Mouse (Mus musculus) G1E (cell line): ENCODE measurements around the gene Mtus2. TPM values are rescaled to one million over a fixed set of nuclear protein-coding genes. Genes with fewer than 3 reads are reported as not detected.
"Not testable (repeated sequence)": the region's sequence is repeated elsewhere in the genome, so short reads cannot be mapped to it uniquely, and the experiment has no call there.

Experiments
- ATAC-seq: 2 replicates; pipeline ENCODE4 v1.8.0; 2016; ENCODE audit warnings: mild to moderate bottlenecking; ENCODE audit not compliant: insufficient number of reproducible peaks, poor library complexity, low FRiP score, severe bottlenecking; ENCODE audit errors: extremely low read depth
- DNase-seq: peaks from one replicate; pipeline ENCODE4 v3.0.0; 2012; ENCODE audit warnings: low spot score
- H3K27me3 ChIP-seq: 2 replicates; pipeline ENCODE4 v1.6.1; 2012; ENCODE audit warnings: mild to moderate bottlenecking, low read length, inconsistent platforms; ENCODE audit not compliant: insufficient read depth
- H3K36me3 ChIP-seq: replicated peaks from 2 replicates; pipeline ENCODE3; 2012; ENCODE audit warnings: mild to moderate bottlenecking, inconsistent platforms
- H3K4me1 ChIP-seq: 2 replicates; pipeline ENCODE4 v1.6.1; 2012; ENCODE audit warnings: low read depth, low read length, inconsistent platforms, mixed read lengths; ENCODE audit not compliant: insufficient read depth
- H3K4me3 ChIP-seq: 2 replicates; pipeline ENCODE4 v1.5.1; 2012; ENCODE audit warnings: low read depth, mild to moderate bottlenecking, inconsistent platforms, low read length, moderate library complexity, mixed read lengths
- H3K9me3 ChIP-seq: replicated peaks from 2 replicates; pipeline ENCODE4 v1.6.1; 2012; ENCODE audit warnings: inconsistent platforms
- CTCF ChIP-seq: IDR thresholded peaks from 2 replicates; pipeline ENCODE4 v1.5.1; 2012; ENCODE audit warnings: low read depth, low read length, inconsistent platforms, mixed read lengths
- GATA1 ChIP-seq: IDR thresholded peaks from 2 replicates; pipeline ENCODE4 v1.6.1; 2012; ENCODE audit warnings: borderline replicate concordance, low read length, inconsistent platforms, mixed read lengths
- GATA2 ChIP-seq: IDR thresholded peaks from 2 replicates; pipeline ENCODE4 v1.6.1; 2012; ENCODE audit warnings: low read depth, low read length, inconsistent platforms, borderline replicate concordance
- POLR2AphosphoS5 ChIP-seq: IDR thresholded peaks from 2 replicates; pipeline ENCODE4 v1.6.1; 2012; ENCODE audit warnings: low read depth, low read length, inconsistent platforms; ENCODE audit not compliant: insufficient replicate concordance
- TAL1 ChIP-seq: conservative IDR thresholded peaks from 2 replicates; pipeline ENCODE4 v1.6.1; 2012; ENCODE audit warnings: low read depth, low read length, inconsistent platforms, mixed read lengths
- polyA plus RNA-seq: library from polyadenylated mRNA; stranded (reverse); fragments of >175 nt; gene quantifications from 2 replicates; pipeline ENCODE4 v1.2.3, GENCODE M21; 2012
- total RNA-seq, 2 experiments: library from RNA; stranded (forward) in 1 of 2; stranded (reverse) in 1 of 2; fragments of 200-1000 nt in 1 of 2; fragments of >200 nt in 1 of 2; fragmentation: Nextera tagmentation in 1 of 2; gene quantifications; 2 replicates each; pipeline ENCODE4 v1.2.3; 2014 to 2017

Gene Mtus2
- total and polyA plus RNA-seq, 3 experiments = 1.1 TPM; not detected in 2

DNA sequence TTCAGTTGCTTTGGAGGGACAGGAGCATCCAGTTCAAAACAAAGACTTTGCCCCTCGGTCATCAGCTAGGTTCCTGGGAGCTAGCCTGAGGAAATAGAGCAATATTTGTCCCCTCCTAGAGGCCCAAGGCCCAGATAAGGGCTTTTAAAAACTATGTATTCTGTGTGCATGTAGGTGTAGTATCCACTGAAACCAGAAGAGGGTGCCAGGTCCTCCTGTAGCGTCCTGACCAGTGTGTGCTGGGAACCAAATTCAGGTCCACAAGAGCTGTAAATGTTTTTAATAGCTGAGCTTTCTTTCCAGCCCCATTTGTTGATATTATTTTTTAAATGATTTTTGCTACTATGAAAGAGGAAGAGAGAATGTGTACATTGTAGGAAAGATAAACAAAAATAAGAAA lies 347.0 kb downstream of the Mtus2 start:
- no peak for TF ChIP-seq TAL1
- TF ChIP-seq POLR2AphosphoS5 = no peak
- no peak for TF ChIP-seq GATA2
- no peak for TF ChIP-seq GATA1
- no peak for TF ChIP-seq CTCF
- Histone ChIP-seq H3K27me3 (no peaks in the 10 kb centered on the region), H3K4me1 (no peaks in the 10 kb centered on the region), H3K4me3 (no peak overlapping the region), H3K36me3 (no peaks in the 10 kb centered on the region), H3K9me3 (peaks cover 59% of the 10 kb centered on the region)
- ATAC-seq = no peak
- no peak for DNase-seq

DNA sequence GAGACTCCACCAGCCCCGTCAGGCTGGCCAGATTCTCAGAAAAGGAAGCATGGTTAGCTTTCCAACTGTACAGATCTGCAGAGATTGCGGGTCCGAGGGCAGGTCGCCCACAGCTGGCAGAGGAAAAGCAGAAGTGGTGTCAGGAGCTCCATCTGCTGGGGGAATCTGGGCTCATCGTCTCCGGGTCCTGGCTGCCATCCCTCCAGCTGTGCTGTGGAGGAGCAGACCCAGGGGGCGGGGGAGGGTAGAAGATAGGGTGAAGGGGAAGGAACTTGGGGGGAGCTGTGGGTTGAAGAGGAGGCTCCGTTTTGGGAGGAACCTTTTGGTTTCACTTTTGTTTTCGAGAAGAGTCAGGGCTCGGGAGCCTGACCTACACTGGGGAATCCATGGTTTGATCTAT lies 353.7 kb downstream of the Mtus2 start:
- peaks cover 47% of the 10 kb centered on the region for H3K9me3 ChIP-seq
- no peaks in the 10 kb centered on the region for H3K4me1 ChIP-seq
- no peaks in the 10 kb centered on the region for H3K36me3 ChIP-seq
- DNase-seq = no peak
- no peak overlapping the region for H3K4me3 ChIP-seq
- no peaks in the 10 kb centered on the region for H3K27me3 ChIP-seq
- ATAC-seq = no peak
- TF ChIP-seq GATA1 = no peak
- TF ChIP-seq POLR2AphosphoS5 = no peak
- no peak for TF ChIP-seq GATA2
- no peak for TF ChIP-seq TAL1
- no peak for TF ChIP-seq CTCF

- TF ChIP-seq TAL1 (no peak), GATA1 (no peak), CTCF (no peak), POLR2AphosphoS5 (no peak), GATA2 (no peak)
- ATAC-seq (no peak), DNase-seq (no peak)
- Histone ChIP-seq H3K36me3 (no peaks in the 10 kb centered on the region), H3K4me3 (no peak overlapping the region), H3K27me3 (no peaks in the 10 kb centered on the region), H3K4me1 (no peaks in the 10 kb centered on the region), H3K9me3 (peaks cover 42% of the 10 kb centered on the region)
Observed at GRCm38 (mm10) chr5:148312443-148312842, 355.3 kb downstream of the Mtus2 start.

DNA sequence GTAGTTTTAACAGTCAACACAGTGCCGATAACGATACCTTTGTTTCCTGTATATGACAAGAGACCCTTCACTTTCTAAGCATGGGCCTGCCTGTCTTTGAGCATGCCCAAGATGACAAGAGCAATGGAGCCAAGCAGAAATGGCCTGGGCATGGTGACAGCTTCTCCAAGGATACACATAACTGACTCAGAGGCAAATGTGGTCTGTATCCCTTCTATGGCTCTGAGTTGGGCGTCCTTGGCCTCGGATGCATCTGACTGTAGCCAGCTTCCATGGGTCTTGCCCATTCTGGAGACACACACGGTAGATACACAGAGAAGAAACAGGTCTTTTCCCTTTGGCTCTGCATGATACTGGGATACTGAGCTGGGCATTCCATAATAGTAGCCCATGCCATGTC lies 357.8 kb downstream of the Mtus2 start:
- no peak overlapping the region for H3K4me3 ChIP-seq
- H3K9me3 ChIP-seq = peaks cover 37% of the 10 kb centered on the region
- H3K4me1 ChIP-seq = no peaks in the 10 kb centered on the region
- ATAC-seq (no peak), DNase-seq (no peak)
- no peak for TF ChIP-seq GATA2
- no peaks in the 10 kb centered on the region for H3K27me3 ChIP-seq
- no peaks in the 10 kb centered on the region for H3K36me3 ChIP-seq

- no peaks in the 10 kb centered on the region; the same call in 1 of the 2 replicates for H3K9me3 ChIP-seq
- DNase-seq (peak; percentile 27), ATAC-seq (peak; percentile 84)
- peaks cover 31% of the 10 kb centered on the region for H3K36me3 ChIP-seq
- no peaks in the 10 kb centered on the region for H3K4me1 ChIP-seq
- TF ChIP-seq CTCF = peak; percentile 96
- no peak for TF ChIP-seq POLR2AphosphoS5
- H3K4me3 ChIP-seq = no peak overlapping the region
- no peaks in the 10 kb centered on the region for H3K27me3 ChIP-seq
Observed at GRCm38 (mm10) chr5:148325317-148325885, 368.3 kb downstream of the Mtus2 start.

DNA sequence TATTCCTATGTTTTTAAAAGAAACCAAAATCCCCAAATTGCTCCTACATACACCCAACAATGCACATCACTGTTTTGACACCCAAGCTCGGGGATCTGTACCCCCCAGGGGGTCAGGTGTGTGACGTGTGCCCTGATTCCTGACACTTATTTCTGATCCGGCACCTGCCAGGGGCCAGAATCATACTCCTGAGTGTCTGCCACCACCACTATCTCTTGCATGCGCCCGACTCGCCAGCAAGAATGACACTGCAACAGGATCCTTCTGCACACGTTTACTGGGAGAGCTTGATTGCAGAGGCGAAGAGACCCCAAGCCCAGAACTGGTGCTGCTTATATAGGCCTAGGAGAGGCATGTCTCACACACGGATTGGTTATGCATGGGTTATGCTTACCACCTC lies 369.2 kb downstream of the Mtus2 start:
- H3K36me3 ChIP-seq = peaks cover 39% of the 10 kb centered on the region
- not testable (repeated sequence) for H3K4me3 ChIP-seq, DNase-seq, H3K9me3 ChIP-seq, H3K27me3 ChIP-seq, ATAC-seq, H3K4me1 ChIP-seq

DNA sequence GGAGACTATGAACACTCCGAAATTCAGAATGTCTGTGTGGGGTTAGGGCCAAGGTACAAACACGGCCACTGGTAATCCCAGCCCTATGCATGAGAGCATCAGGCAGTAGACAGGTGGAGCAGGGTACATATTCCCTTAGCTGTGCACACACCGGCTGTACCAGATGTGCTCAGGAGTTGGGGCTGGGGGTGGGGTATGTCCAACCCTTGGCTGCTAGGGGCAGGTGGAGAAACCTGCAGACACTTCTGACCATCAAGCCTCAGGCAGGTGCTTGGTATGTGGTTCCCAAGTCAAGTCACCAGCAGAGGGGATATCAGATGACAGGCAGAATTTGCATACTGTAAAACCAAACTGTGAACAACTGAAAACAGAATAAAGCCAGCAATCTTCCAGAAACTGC lies 371.9 kb downstream of the Mtus2 start:
- Histone ChIP-seq H3K9me3 (no peaks in the 10 kb centered on the region; the same call in 1 of the 2 replicates), H3K27me3 (no peaks in the 10 kb centered on the region), H3K36me3 (peaks cover 66% of the 10 kb centered on the region), H3K4me1 (peaks cover 14% of the 10 kb centered on the region), H3K4me3 (no peak overlapping the region)
- TF ChIP-seq GATA2 (no peak), CTCF (no peak), GATA1 (no peak), TAL1 (no peak)
- no peak for DNase-seq
- ATAC-seq = no peak
